Mouse (Mus musculus) cerebellum, postnatal 10 days (tissue): ENCODE data around the gene Unc45b.
"Not testable (repeated sequence)": the region's sequence is repeated elsewhere in the genome, so short reads cannot be mapped to it uniquely, and the experiment has no call there.

Experiments
- DNase-seq, 2 experiments: peaks; one replicate each; pipeline ENCODE4 v3.0.0; 2021; ENCODE audit warnings: mixed read lengths in 2 of 2

Gene Unc45b

DNA sequence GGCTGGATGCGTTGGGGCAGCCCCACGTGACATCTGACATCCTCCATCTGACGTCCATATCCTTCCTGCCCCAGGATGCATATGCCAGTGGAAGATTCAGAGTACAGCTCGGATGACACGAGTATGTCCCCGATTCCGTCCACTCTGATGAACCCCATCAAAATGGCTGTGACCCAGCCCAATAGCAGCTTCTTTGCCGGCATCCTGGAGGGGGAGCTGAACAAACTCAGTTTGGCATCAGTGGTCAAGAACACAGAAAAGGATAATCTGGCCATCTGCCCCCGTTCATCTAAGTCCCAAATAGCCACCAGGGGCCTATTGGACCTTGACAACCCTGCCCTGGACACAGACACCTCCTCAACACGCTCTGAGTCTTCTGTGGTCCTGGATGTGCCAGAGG lies 12.9 kb upstream of the Unc45b start:
- DNase-seq: no peak

DNA sequence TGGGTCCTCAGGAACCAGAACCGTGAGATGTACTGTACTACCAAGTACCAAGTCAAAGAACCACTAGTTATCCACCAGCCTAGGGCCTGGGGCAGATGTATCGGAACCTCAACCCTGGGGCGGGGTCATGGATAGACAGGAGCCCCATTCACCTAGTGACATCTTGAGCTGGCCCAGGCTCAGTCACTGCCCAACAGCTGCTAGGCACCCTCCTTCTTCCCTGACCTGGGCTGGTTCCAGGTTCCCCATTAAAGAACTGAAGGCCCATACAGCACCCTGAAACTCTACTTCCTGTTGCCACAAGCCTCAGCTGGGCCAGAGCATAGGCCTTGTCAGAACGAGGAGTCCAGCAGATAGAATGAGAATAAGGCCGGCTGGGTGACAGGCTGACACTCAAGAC lies 10.6 kb upstream of the Unc45b start:
- DNase-seq: no peak

DNA sequence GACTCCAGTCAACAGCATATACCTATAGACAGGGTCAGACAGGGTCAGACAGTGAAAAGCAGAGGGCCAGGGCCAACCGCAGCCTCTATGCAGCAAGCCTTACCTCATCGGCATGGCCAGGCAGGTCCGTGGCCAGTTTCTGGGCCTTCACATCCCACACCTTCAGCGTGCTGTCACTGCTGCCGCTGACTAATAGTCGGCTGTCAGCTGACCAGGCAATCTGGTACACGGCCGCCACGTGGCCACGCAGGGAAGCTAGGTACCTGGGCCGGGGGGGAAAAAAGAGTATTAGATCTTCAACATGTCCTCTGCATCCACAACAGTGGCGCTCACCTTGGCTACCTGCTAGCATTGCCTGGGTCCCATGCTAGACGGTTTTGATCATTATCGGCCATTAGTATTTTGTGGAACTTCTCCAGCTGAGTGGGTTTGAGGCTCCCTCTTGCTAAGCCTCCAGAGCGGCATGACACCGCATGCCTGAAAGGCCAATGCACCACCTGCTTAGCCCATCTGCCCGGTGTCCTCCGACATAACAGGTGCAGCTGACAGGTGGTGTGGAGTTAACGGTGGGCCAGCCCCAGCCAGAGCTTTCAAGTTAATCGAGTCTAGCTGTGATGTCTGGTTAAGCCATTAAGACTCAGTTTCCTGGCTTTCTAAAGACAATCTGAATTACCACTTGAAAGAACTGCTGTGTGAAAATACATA lies 8.6 kb upstream of the Unc45b start:
- peak; percentile 55 to 70 for DNase-seq

DNA sequence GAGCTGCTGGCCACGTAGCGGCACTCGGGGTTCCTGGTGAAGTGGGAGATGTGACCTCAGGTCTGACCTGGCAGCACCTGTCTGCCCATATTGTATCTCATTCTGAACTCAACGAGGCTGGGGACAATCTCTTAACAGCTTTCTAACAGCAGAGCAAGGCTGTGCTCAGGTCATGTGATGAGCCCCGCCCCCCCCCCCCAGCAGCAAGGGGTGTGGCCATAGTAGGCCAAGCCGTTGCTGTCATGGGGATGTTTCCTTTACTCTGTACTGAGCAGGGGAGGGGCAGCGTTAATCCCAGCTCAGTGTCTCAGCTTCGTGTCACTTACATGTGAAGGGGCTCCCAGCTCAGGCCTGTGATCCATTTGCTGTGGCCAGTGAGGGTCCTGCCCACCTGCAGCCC lies 5.4 kb upstream of the Unc45b start:
- no peak for DNase-seq

DNA sequence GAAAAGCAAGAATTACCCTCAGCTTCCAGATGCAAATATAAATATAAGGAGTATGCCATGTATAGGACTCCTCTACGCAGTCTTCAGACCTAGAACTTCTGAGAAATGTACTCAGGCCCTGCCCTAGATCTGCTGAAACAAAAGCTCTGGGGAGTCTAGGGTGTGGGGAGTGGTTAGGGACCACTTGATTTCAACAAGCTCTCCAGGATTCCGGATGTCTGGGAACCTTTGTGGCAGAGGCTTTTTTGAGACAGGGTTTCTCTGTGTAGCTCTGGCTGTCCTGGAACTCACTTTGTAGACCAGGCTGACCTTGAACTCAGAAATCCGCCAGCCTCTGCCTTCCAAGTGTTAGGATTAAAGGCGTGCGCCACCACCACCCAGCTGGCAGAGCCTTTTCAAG lies 4.5 kb upstream of the Unc45b start:
- DNase-seq: no peak

DNA sequence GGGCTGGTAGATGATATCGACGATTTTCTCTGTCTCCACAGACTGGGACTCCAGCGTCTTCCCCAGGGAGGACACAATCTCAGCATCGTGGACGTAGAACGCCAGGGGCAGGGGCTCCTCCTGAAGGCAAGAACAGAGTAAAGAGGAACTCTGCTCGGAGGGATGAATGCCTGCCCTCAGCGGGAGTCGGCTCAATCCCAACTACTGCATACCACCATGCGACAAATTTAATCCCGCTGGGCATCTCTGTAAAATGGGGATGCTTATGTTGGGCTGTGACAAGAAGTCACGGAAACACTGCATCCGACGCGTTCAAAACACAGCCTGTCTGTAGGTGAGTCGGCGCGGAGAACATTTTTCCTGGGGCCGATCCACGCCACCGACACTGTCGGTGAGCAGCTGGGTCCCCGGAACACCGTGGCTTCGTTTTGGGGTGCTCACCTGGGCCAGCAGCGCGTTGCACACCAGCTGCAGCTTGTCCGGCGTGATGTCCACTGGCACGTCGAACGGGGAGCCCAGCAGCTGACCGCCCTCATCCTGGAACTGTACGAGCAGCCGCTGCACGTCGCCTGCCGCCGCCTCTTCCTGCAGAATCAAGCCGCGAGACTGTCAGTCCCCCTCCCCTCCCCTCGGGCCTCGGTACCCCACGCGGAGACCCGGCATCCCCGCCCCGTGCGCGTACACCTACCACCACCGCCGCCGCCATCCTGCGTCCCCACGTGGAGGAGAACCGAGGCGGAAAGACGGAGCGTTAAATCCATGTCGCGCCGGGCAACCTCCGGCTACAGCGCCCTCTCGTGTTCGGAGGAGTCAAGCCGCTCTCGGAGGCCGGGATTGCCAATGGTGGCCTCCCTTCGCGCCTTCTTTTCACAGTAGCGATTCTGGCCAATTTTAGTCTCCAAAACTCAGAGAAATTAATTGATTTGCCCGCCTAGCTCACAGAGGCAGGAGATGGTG lies 2.4 kb upstream of the Unc45b start, which contains the start of gene Nle1:
Nle1 (minus strand) TSS at position 761 of the 957 bp plus-strand sequence.
- peak; percentile 98 for DNase-seq

DNA sequence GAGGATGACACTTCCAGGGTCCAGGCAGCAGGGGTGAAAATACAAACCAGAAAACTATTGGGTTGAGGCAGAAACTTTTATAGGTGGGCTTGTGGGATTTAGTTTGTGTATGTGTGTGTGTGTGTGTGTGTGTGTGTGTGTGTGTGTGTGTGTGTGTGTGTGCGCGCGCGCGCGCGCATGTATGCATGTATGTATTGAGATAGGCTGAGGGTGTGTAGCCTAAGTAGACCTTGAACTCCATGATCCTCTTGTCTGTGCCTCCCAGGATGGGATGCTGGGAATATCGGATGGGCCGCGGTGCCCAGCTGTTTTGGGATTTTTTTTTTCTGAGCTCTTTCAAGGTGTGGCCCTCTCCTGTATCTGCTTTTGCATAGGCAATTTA lies 1.8 kb upstream of the Unc45b start:
- DNase-seq: no peak

DNA sequence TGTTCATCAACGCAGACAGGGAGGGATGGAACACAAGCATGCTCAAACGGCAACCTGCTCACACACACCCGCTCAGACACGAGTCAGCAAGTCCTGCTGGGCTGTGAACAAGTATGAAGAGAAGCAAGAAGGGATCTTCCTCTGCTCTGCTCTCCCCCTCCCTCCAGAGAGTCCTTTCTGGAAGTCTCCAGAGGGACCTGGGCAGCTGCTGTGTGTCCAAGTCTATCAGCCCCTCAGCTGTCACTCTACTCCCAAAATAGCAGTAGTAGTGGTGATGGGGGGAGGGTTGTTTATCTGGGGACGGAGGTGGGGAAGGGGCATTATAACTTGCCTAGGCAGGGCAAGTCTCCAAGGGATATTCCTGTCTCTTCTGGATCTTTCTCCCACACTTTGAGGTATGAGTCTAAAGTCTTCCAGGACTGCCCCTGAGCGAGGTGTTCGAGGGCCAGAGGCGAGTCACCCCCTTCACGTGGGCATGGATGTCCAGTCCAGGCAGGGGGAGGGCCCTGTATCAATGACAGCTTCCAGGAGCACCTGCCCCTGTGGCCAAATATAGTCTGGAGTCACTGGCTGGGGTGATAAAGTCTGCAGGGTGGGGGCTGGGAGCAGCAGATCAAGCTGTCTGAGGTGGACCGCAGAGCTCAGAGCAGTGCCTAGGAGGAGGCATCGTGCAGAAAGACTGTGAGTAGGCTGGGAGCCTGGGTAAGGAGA lies 484 bp downstream of the Unc45b start:
- no peak for DNase-seq

DNA sequence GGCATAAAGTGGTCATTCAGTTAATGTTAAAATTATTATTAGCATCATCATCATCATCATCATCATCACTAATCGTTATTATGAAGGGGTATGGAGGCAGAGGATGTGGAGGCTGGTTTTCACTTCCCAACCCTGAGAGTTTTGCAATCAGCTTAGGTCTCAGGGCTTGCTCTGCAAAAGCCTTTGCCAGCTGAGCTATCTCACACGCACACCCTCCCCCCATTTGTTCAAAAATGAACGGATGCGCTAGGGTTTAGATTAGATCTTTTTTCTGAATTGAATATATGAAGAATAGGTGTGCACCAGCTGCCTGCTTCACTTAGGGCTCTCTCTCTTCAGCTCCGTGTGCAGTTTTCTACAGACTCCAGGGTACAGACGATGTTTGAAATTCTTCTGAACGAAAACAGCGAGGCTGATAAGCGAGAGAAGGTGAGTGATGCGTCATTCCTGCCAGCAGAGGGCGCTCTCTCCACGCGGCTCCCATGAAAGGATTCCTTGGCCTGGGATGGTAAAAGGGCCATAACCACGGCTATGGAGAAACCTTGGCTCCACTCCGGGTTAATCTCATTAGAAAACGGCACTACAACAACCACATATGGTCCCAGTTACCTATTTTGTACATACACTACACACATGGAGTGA lies 4.5 kb downstream of the Unc45b start:
- DNase-seq: peak; percentile 89 to 92

DNA sequence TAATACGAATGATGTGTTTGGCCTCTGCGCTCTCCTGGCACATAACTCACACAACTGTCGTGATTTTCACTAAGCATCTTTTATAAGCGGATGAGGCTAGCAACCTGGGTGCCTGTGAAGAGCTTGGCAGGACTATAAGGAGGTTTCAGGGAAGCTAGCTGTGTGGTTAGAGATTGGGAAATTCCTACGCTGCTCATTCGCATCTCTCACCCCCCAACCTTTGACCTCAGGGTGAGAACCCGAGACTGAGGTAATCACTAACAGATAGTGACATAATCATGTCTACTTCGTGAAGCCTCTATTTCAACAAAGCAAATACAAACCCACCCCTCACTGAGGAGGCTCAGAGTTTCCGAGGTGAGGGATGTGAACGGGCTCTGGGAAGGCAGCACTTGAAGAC lies 10.4 kb downstream of the Unc45b start:
- DNase-seq: no peak

GRCm38 (mm10) chr11:82921691-82922090 lies 11.3 kb downstream of the Unc45b start:
- no peak for DNase-seq

DNA sequence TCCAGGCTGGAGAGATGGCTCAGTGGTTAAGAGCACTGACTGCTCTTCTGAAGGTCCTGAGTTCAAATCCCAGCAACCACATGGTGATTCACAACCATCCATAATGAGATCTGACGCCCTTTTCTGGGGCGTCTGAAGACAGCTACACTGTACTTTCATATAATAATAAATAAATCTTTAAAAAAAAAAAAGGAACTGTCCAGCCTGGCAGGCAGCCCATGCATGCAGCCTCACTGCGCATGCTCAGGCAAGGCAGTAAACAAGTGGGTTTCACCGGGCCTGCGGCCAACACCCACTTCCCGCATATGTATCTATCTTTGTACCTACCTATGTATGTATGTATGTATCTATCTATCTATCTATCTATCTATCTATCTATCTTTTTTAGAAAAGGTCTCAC lies 13.6 kb downstream of the Unc45b start:
- not testable (repeated sequence) for DNase-seq

GRCm38 (mm10) chr11:82928897-82929632 lies 18.7 kb downstream of the Unc45b start:
- DNase-seq: peak; percentile 49 to 67

DNA sequence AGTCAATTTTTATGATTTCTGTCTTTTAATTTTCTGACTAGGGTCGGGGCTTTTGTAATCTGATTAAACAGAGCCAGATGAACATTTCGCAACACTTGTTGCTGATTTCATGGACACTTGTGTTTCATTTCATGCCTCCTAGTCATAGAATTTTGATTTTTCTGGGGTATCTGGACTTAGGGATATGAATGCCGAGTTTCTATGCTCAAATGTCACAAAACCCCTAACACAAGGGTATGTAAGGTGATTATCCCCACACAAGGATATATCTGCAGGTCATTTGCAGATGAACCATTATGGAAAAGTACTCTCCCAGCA lies 19.2 kb downstream of the Unc45b start:
- no peak for DNase-seq

DNA sequence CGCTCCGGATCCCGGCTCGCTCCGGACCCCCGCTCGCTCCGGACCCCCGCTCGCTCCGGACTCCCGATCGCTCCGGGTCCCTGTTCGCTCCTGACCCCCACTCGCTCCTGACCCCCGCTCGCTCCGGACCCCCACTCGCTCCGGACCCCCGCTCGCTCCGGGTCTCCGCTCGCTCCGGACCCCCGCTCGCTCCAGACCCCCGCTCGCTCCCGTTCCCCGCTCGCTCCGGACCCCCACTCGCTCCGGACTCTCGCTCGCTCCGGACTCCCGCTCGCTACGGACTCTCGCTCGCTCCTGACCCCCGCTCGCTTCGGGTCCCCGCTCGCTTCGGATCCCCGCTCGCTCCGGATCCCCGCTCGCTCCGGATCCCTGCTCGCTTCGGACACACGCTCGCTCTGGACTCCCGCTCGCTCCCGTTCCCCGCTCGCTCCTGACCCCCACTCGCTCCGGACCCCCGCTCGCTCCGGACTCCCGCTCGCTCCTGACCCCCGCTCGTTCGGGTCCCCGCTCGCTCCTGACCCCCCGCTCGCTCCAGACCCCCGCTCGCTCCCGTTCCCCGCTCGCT lies 20.1 kb downstream of the Unc45b start:
- peak; percentile 34 to 54 for DNase-seq

DNA sequence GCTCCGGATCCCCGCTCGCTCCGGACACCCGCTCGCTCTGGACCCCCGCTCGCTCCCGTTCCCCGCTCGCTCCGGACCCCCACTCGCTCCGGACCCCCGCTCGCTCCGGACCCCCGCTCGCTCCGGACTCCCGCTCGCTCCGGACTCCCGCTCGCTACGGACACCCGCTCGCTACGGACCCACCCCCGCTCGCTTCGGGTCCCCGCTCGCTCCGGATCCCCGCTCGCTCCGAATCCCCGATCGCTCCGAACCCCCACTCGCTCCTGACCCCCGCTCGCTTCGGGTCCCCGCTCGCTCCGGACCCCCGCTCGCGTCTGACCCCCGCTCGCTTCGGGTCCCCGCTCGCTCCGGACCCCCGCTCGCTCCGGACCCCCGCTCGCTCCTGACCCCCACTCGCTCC lies 20.8 kb downstream of the Unc45b start:
- peak in 1 of 2 experiments; percentile 49 for DNase-seq

GRCm38 (mm10) chr11:82931671-82932450 lies 21.5 kb downstream of the Unc45b start:
- DNase-seq: peak in 1 of 2 experiments; percentile 30

GRCm38 (mm10) chr11:82933186-82933585 lies 22.8 kb downstream of the Unc45b start:
- DNase-seq: no peak

DNA sequence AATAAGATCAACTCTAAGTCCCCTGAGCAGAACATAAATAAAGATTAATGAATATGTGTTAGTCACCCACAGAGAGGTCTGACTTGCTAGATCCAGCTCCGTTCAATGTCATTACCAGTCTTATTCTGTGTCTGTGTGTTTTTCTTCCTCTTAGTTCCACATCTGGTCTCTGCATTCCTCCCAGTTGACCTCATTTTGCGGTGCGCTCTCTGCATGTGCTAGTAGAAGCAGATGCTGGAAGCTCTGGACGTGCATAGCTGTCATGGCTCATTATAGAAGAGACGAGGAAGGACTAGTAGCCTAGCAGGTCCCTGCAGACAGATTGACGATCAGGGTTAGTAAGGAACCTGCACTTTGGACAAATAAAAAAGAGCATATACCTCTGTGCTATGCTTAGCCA lies 33.0 kb downstream of the Unc45b start:
- DNase-seq: no peak

DNA sequence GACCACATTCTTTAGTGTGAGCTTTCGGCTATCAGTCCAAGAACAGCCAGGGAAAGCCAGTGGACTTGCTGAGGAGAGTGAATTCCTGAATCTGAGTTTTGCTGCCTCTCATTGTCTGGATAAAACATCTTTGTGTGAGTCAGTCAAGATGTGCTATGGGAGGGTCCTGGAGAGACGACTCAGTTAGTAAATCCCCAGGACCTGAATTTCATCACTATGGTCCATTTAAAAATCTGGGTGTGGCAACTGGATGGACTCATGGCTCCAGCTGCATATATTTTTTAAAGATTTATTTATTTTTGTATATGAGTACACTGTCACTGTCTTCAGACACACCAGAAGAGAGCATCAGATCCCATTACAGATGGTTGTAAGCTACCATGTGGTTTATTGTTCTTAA lies 35.3 kb downstream of the Unc45b start:
- DNase-seq: no peak

DNA sequence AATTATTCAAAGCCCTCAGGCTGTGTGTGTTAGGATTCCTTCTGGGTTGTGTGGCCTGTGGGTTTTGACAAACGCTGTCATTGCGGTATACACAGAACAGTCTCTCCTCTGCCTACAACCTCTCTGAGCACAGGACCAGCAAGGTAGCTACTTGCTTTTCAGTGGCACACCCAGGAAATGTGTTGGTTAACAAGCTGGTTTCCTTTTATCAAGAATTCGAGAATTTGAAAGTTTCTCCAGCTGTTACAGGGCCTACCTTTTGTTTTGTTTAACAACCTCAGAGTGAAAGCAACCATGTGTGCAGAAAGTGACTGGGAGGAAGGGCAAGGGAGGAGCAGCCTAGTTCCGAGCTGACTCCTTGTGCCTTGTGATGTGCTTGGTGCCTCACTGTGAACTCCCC lies 37.1 kb downstream of the Unc45b start:
- no peak for DNase-seq
